Mouse (Mus musculus) embryonic facial prominence, embryonic 13.5 days (tissue): Measurements from ENCODE around the gene Acan. TPM values are rescaled to one million over a fixed set of nuclear protein-coding genes. Genes with fewer than 3 reads are reported as not detected.

Source experiments
- ATAC-seq: fragments of 200-750 bp; cut with Nextera tagmentation; 2 replicates; pipeline ENCODE4 v1.8.0; 2017; ENCODE audit warnings: low read depth; ENCODE audit not compliant: insufficient number of reproducible peaks, insufficient read depth, low FRiP score, low TSS enrichment
- H3K27ac ChIP-seq: fragments of 300-500 bp; sonication (generic); 2 replicates; pipeline ENCODE4 v1.5.1; 2015; ENCODE audit warnings: moderate library complexity, mild to moderate bottlenecking, inconsistent platforms
- H3K27me3 ChIP-seq: fragments of 300-500 bp; sonication (generic); 2 replicates; pipeline ENCODE4 v1.6.1; 2015; ENCODE audit warnings: mild to moderate bottlenecking, inconsistent platforms
- H3K36me3 ChIP-seq: fragments of 300-500 bp; sonication (generic); 2 replicates; pipeline ENCODE4 v1.6.1; 2015; ENCODE audit warnings: mild to moderate bottlenecking, inconsistent platforms
- H3K4me1 ChIP-seq: fragments of 300-500 bp; sonication (generic); 2 replicates; pipeline ENCODE4 v1.6.1; 2015; ENCODE audit warnings: inconsistent platforms
- H3K4me2 ChIP-seq: fragments of 300-500 bp; sonication (generic); 2 replicates; pipeline ENCODE4 v1.6.1; 2015; ENCODE audit warnings: moderate library complexity, mild to moderate bottlenecking, inconsistent platforms
- H3K4me3 ChIP-seq: fragments of 300-500 bp; sonication (generic); 2 replicates; pipeline ENCODE4 v1.5.1; 2015; ENCODE audit warnings: mild to moderate bottlenecking, inconsistent platforms
- H3K9ac ChIP-seq: fragments of 300-500 bp; sonication (generic); 2 replicates; pipeline ENCODE4 v1.6.1; 2015; ENCODE audit warnings: mild to moderate bottlenecking, inconsistent platforms
- H3K9me3 ChIP-seq: fragments of 300-500 bp; sonication (generic); 2 replicates; pipeline ENCODE4 v1.6.1; 2016; ENCODE audit warnings: inconsistent platforms
- WGBS: fragments of 180-500 bp; shearing (Covaris S2); methylation state at CpG from one replicate; pipeline ENCODE4 v1.1.7; 2015; ENCODE audit warnings: mixed read lengths; 5-methylcytosine and 5-hydroxymethylcytosine counted together
- polyA plus RNA-seq: library from polyadenylated mRNA; unstranded; fragments of >200 nt; fragmentation: Nextera tagmentation; extraction: Ambion mirVana; gene quantifications from 2 replicates; pipeline ENCODE4 v1.2.1, GENCODE M21; 2015

Gene Acan
- polyA plus RNA-seq: 16.6 and 23.7 TPM in 2 replicates

DNA sequence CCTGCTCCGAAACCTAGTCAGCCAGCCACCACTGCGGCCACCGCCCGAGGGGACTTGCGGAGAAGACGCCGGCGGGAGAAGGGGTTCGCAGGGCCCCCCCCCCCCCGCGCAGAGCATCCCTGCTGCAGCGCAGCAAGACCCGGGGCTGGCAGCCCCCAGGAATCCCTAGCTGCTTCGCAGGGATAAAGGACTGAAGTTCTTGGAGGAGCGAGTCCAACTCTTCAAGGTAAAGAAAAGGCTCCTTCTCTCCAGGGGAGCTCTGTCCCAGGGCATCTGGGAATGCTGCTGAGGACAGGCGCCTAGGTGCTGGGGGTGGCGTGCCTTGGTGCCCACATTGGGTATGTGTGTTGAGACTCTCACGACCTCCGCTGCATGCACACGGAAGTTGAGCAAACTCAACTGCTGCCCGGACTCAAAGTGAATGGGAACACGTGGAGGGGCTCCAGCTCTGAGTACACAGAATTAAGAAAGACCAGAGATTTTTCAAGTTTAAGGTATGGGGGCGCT lies at the start of gene Acan:
TSS of gene Acan (plus strand) at position 101 of the 507 bp plus-strand sequence.
- H3K4me3 ChIP-seq: peak within 1 kb of the TSS; percentile 56
- 2% methylated on average over 21 of the region's 23 CpGs for WGBS
- H3K9ac ChIP-seq: peak within 1 kb of the TSS; percentile 68
- peaks cover 92% of the 10 kb centered on the region for H3K27me3 ChIP-seq
- no peak for ATAC-seq
- H3K9me3 ChIP-seq: no peaks in the 10 kb centered on the region
- no peaks in the 10 kb centered on the region for H3K36me3 ChIP-seq
- H3K4me1 ChIP-seq: peaks cover 10% of the 10 kb centered on the region
- H3K27ac ChIP-seq: no peak within 1 kb of the TSS
- peak within 1 kb of the TSS; percentile 96 for H3K4me2 ChIP-seq

DNA sequence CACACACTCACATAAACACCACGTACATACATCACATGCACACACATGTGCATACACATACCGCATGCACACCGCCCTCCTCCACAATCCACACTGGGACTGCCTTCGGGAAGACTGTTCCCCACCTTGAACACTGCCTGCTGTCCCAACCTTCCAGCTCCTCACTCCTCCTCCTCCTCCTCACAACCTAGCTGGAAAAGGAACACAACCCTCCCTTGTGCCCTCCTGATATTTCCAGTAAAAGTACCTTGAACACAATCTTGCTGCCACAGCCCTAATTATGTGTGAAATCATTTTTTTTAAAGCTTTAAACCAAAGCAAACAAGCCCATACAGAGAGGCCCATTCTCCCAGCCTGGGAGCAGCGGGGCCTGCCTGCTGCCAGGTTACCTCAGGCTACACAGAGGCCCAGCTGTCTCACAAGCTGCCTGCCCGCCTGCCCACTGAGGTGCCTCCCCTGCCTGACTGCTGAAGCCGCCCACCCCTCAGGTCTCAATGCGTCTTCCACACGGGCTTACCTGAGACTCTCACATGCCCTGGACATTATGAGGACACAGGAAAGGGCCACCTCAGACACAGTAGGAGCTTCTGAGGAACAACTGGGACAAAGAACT lies 31.9 kb upstream of the Acan start:
- Histone ChIP-seq H3K36me3 (no peaks in the 10 kb centered on the region), H3K27ac (peak overlapping the region; percentile 73), H3K9ac (no peak overlapping the region), H3K4me3 (no peak overlapping the region), H3K9me3 (no peaks in the 10 kb centered on the region), H3K4me2 (no peak overlapping the region), H3K27me3 (no peaks in the 10 kb centered on the region), H3K4me1 (peaks cover 7% of the 10 kb centered on the region; the same call in 1 of the 2 replicates)
- WGBS: 61% methylated on average over 9 of the region's 9 CpGs
- ATAC-seq: peak; percentile 67

DNA sequence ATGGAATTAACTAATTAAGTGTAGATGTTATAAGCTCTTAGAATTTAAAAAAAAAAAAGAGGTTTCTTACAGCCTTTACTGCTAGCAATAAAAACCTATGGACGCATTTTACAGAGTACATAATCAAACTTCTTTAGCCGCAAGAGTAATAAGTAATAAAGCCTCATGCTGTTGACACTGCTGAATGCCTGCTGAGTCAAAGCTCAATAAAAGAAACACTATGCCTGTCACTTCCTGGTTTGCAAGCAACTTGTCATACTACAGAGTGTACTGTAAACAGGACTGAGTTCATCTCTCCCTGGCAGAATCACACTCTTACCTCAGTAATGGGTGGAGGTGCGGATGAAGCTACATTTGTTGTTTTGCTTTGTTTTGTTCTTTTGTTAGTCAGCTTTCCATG lies 24.1 kb upstream of the Acan start:
- Histone ChIP-seq H3K4me3 (no peak overlapping the region), H3K9me3 (no peaks in the 10 kb centered on the region), H3K36me3 (no peaks in the 10 kb centered on the region), H3K4me1 (no peaks in the 10 kb centered on the region), H3K4me2 (no peak overlapping the region), H3K27me3 (no peaks in the 10 kb centered on the region), H3K9ac (no peak overlapping the region), H3K27ac (no peak overlapping the region)
- no peak for ATAC-seq
- 92% methylated on average over 3 of the region's 3 CpGs for WGBS

DNA sequence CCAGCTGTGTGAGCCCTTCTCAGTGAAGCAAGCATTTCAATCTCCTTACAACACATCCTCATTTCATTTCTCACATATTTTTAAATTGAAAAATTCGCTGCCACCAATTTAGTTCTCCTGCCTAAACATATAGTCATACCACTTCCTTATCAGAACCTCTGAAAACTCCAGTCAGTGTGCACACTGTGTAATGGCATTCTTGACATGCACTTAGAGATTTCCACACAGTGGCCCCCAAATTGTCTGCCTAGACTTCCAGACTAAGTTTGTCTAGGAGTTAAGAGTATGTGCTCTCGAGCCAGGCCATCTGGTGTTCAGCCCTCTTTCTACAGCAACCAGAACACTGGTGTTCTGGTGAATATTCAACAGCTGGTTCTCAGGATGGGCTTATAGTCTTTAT lies 19.5 kb upstream of the Acan start:
- Histone ChIP-seq H3K4me2 (no peak overlapping the region), H3K27me3 (no peaks in the 10 kb centered on the region), H3K4me1 (no peaks in the 10 kb centered on the region), H3K36me3 (no peaks in the 10 kb centered on the region), H3K9me3 (no peaks in the 10 kb centered on the region), H3K9ac (no peak overlapping the region), H3K4me3 (no peak overlapping the region), H3K27ac (no peak overlapping the region)
- 72% methylated on average over 2 of the region's 2 CpGs for WGBS
- ATAC-seq: no peak

DNA sequence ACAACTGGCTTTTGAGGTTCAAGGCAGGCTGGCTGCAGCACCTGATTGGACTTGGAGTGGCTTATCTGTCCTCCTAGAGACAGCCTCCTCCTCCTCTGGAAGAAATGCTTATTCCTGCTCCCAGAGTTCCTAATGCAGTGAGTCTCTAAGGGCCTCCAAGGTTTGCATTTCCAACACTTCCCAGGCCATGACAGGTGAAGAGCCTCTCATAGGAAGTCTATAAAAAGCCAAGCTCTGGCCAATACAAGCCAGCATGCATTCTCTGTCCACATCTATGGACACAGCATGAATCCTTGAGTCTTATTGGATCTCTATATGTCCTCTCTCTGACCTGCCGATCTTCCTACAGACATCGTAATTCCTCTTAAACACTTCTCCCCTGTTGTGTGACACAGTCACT lies 18.8 kb upstream of the Acan start:
- 93% methylated on average over 2 of the region's 2 CpGs for WGBS

DNA sequence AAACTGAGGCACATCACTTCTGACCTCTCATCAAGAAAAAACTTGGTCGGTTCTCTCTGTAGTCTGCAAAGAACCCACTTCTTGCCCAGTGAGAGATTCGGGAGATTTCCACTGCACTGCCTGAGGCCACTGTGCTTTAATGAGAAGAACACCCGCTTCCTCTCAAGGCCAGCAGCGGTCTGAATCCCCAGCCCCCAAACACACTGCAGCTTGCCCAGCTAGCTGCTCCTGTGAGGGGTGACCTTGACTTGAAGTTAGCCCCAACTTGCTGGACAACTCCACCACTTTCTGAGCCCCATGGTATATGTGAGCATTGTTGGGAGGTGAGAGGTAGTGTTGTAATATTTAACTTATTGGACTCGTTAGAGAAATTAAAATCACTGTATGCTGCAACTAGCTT lies 1.2 kb upstream of the Acan start:
- Histone ChIP-seq H3K27ac (no peak overlapping the region), H3K9ac (no peak overlapping the region), H3K36me3 (no peaks in the 10 kb centered on the region), H3K9me3 (no peaks in the 10 kb centered on the region), H3K4me3 (peak overlapping the region; percentile 56; the same call in 1 of the 2 replicates), H3K4me1 (peaks cover 10% of the 10 kb centered on the region), H3K27me3 (peaks cover 82% of the 10 kb centered on the region), H3K4me2 (peak overlapping the region; percentile 96)
- ATAC-seq: no peak
- 12% methylated on average over 5 of the region's 5 CpGs for WGBS

More for the DNA sequence above, 18.8 kb upstream of the Acan start:
- no peak overlapping the region for H3K9ac ChIP-seq
- H3K4me3 ChIP-seq: no peak overlapping the region
- no peak for ATAC-seq
- H3K4me2 ChIP-seq: no peak overlapping the region
- no peaks in the 10 kb centered on the region for H3K9me3 ChIP-seq
- no peaks in the 10 kb centered on the region for H3K4me1 ChIP-seq
- no peaks in the 10 kb centered on the region for H3K27me3 ChIP-seq
- no peak overlapping the region for H3K27ac ChIP-seq
- H3K36me3 ChIP-seq: no peaks in the 10 kb centered on the region

DNA sequence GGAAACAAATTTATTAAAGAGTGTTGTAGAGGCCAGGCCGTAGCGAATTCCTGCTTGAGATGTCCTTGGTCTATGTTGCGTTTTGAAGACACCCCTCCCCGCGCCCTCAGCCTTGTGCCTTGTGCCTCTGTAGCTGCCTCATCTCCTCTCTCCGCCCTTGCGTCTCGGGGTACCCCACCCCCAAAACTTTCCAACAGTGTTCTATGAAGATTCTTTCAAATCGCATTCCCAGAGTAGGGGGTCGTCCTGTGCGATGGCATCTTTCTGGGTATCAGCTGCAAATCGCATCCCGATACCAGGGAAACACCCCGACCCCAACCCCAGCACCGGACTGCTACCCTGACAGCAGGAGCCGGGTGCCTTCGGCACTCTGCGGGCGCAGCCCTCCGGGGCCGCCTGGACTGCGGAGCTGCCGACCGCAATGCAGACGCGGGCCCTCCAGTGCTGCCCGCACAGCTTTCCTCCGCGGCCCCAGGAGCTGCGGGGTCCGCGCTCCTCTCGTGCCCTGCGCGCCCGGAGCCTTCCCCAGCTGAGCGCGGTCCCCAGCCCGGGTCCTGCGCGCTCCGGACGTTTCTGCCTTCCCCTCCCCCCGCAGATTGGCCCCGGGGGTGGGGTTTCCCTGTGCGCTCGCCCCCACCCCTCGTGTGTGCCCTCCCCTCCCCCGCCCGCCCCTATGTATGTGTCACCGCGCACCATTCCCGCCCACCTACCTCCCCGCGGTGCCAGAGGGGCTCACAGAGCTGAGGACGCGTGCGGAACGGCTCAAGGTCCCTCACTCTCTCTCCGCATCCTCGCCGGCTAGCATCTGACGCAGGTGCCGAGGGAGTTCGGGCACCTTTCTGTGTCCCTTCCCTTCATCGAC lies 531 bp upstream of the Acan start:
- peaks cover 87% of the 10 kb centered on the region for H3K27me3 ChIP-seq
- no peak overlapping the region for H3K27ac ChIP-seq
- peaks cover 10% of the 10 kb centered on the region for H3K4me1 ChIP-seq
- no peaks in the 10 kb centered on the region for H3K9me3 ChIP-seq
- peak overlapping the region; percentile 56 for H3K4me3 ChIP-seq
- peak overlapping the region; percentile 96 for H3K4me2 ChIP-seq
- 1% methylated on average over 52 of the region's 66 CpGs for WGBS
- ATAC-seq: 0 out of 2 replicates have a peak, but pooled peaks have one; percentile 28
- H3K36me3 ChIP-seq: no peaks in the 10 kb centered on the region
- H3K9ac ChIP-seq: peak overlapping the region; percentile 68

DNA sequence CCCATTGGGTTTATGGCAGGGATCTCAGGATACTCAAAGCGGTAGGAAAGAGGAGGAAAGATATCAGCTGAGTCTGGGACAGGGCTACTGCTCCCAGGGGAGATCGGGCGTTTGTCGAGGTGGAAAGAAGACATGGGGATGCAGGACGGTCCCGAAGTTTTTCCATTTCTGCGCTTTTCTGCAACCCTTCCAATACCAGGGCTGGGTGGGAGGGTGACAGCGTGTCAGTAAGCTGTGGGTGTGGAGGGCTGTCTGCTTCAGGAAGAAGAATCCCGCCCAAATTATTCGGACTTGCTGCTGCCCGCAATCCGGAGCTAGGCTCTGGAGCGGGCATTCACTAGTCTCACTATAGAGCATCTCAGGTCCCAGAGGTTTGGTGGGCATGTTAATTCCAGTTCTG lies 828 bp downstream of the Acan start:
- no peak for ATAC-seq
- H3K4me3 ChIP-seq: peak overlapping the region; percentile 56

DNA sequence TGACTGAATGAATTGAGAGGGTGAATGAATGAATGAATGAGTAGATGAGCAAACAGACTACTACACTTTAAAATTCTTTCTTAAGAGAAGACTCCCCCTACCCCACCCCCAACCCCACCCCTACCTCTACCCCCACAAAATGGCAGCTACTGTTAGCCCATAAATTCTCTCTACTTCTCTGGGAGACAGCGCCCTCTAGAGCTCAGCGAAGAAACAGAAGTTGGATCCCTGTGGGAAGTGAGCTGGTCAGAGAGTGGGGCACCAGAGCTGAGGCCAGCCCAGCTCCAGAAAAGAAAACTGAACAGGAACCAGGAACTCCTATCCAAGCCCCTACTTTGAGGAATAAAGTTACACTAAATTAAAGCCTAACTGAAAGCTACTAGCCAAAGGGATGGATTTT lies 5.3 kb downstream of the Acan start:
- Histone ChIP-seq H3K9ac (no peak overlapping the region), H3K4me2 (no peak overlapping the region), H3K36me3 (no peaks in the 10 kb centered on the region), H3K9me3 (no peaks in the 10 kb centered on the region), H3K4me3 (no peak overlapping the region), H3K27me3 (peaks cover 44% of the 10 kb centered on the region), H3K27ac (no peak overlapping the region), H3K4me1 (peaks cover 5% of the 10 kb centered on the region)
- WGBS: 30% methylated on average over 2 of the region's 2 CpGs
- ATAC-seq: no peak

More for the DNA sequence above, 828 bp downstream of the Acan start:
- Histone ChIP-seq H3K4me1 (peaks cover 10% of the 10 kb centered on the region), H3K27ac (no peak overlapping the region), H3K4me2 (peak overlapping the region; percentile 96), H3K36me3 (no peaks in the 10 kb centered on the region), H3K27me3 (peaks cover 89% of the 10 kb centered on the region), H3K9me3 (no peaks in the 10 kb centered on the region), H3K9ac (no peak overlapping the region)
- 3% methylated on average over 13 of the region's 13 CpGs for WGBS

DNA sequence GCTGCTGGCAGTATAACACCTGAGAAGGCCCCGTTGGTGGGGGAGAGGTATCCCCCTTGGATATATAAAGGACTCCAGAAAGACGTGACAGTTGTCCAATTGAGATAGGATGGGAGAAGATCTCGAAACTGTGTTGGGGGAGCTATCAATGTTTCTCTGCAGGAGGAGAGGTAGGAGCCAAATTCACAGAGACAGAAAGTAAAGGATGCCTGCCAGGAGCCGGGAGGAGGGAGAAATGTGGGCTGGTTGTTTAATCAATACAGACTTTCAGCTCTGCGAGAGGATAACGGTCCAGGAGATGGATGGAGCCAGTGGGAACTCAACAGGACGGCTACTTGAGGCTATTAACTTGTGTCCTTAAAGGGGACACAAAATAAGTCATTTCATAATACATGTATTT lies 14.2 kb downstream of the Acan start:
- Histone ChIP-seq H3K9me3 (no peaks in the 10 kb centered on the region), H3K4me1 (no peaks in the 10 kb centered on the region), H3K9ac (no peak overlapping the region), H3K27ac (no peak overlapping the region), H3K36me3 (no peaks in the 10 kb centered on the region), H3K4me3 (no peak overlapping the region), H3K4me2 (no peak overlapping the region), H3K27me3 (no peaks in the 10 kb centered on the region)
- no peak for ATAC-seq
- WGBS: 70% methylated on average over 7 of the region's 7 CpGs

DNA sequence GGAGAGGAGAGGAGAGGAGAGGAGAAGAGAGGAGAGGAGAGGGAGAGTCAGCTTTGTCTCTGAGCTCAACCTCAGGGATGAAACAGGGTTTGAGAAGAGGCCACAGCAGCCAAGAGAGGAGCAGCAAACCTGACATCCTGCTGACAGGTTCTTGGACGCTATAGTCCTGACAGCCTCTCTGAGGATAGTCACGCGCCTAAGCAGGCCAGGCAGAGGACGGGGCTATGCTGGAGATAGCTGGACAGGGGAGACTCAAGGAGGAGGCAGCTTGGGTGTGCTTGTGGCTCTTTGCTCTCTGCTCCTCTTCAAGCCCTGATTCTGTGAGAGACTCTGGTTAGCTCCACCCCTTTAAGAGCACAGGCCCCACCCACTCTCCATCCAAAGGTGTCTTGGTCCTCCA lies 14.9 kb downstream of the Acan start:
- WGBS: 56% methylated on average over 4 of the region's 4 CpGs
- Histone ChIP-seq H3K9me3 (no peaks in the 10 kb centered on the region), H3K36me3 (no peaks in the 10 kb centered on the region), H3K4me3 (no peak overlapping the region), H3K9ac (no peak overlapping the region), H3K27me3 (no peaks in the 10 kb centered on the region), H3K4me2 (no peak overlapping the region), H3K27ac (no peak overlapping the region), H3K4me1 (no peaks in the 10 kb centered on the region)
- ATAC-seq: no peak

DNA sequence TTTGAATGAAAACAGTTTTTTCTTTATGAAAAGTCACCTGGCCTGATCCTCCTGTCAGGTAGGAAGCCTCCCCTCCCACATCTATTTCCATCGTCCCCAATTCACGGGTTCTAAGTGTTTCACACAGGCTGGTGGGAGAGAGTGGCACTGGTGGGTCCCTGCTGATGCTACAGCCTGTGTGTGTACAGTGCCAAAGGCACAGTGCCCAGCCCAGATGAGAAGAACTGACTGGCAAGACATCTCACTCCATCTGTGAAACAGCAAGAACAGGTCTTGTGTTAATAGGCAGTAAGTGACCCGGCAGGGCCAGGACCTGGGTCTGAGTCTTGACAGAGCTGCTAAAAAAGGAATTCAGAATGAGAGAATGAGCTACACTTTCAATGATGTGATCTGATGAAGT lies 25.9 kb downstream of the Acan start:
- Histone ChIP-seq H3K9me3 (no peaks in the 10 kb centered on the region), H3K36me3 (no peaks in the 10 kb centered on the region), H3K27ac (no peak overlapping the region), H3K27me3 (peaks cover 7% of the 10 kb centered on the region; the same call in 1 of the 2 replicates), H3K4me3 (no peak overlapping the region), H3K4me2 (no peak overlapping the region), H3K4me1 (no peaks in the 10 kb centered on the region), H3K9ac (no peak overlapping the region)
- no peak for ATAC-seq
- 65% methylated on average over 3 of the region's 3 CpGs for WGBS
